Mouse (Mus musculus) hindbrain, embryonic 15.5 days (tissue): Measurements from ENCODE around the gene Hoxb1. TPM values are rescaled to one million over a fixed set of nuclear protein-coding genes. Genes with fewer than 3 reads are reported as not detected.

Experiments used
- ATAC-seq: fragments of 200-750 bp; cut with Nextera tagmentation; 2 replicates; pipeline ENCODE4 v1.8.0; 2017; ENCODE audit warnings: low read depth, moderate number of reproducible peaks, moderate TSS enrichment; ENCODE audit not compliant: low FRiP score
- H3K27ac ChIP-seq: fragments of 300-500 bp; sonication (generic); replicated peaks from 2 replicates; pipeline ENCODE4 v1.5.1; 2015; ENCODE audit warnings: mild to moderate bottlenecking, inconsistent platforms
- H3K27me3 ChIP-seq: fragments of 300-500 bp; sonication (generic); 2 replicates; pipeline ENCODE4 v1.6.1; 2015; ENCODE audit warnings: control low read depth, inconsistent platforms
- H3K36me3 ChIP-seq: fragments of 300-500 bp; sonication (generic); 2 replicates; pipeline ENCODE4 v1.6.1; 2015; ENCODE audit warnings: control low read depth, inconsistent platforms
- H3K4me1 ChIP-seq: fragments of 300-500 bp; sonication (generic); replicated peaks from 2 replicates; pipeline ENCODE4 v1.6.1; 2015; ENCODE audit warnings: control low read depth, inconsistent platforms
- H3K4me2 ChIP-seq: fragments of 300-500 bp; sonication (generic); 2 replicates; pipeline ENCODE4 v1.6.1; 2015; ENCODE audit warnings: moderate library complexity, mild to moderate bottlenecking, inconsistent platforms
- H3K4me3 ChIP-seq: fragments of 300-500 bp; sonication (generic); 2 replicates; pipeline ENCODE4 v1.5.1; 2015; ENCODE audit warnings: mild to moderate bottlenecking, inconsistent platforms
- H3K9ac ChIP-seq: fragments of 300-500 bp; sonication (generic); 2 replicates; pipeline ENCODE4 v1.6.1; 2015; ENCODE audit warnings: inconsistent platforms
- H3K9me3 ChIP-seq: fragments of 300-500 bp; sonication (generic); 2 replicates; pipeline ENCODE4 v1.6.1; 2016; ENCODE audit warnings: control low read depth, inconsistent platforms
- WGBS: fragments of 180-500 bp; shearing (Covaris S2); methylation state at CpG from one replicate; pipeline ENCODE4 v1.1.7; 2015; 5-methylcytosine and 5-hydroxymethylcytosine counted together
- polyA plus RNA-seq: library from polyadenylated mRNA; unstranded; fragments of >200 nt; fragmentation: Nextera tagmentation; extraction: Ambion mirVana; gene quantifications from 2 replicates; pipeline ENCODE4 v1.2.1, GENCODE M21; 2015

Hoxb1 gene
- polyA plus RNA-seq, 1 experiment from 2014 or later: 0.30 TPM

DNA sequence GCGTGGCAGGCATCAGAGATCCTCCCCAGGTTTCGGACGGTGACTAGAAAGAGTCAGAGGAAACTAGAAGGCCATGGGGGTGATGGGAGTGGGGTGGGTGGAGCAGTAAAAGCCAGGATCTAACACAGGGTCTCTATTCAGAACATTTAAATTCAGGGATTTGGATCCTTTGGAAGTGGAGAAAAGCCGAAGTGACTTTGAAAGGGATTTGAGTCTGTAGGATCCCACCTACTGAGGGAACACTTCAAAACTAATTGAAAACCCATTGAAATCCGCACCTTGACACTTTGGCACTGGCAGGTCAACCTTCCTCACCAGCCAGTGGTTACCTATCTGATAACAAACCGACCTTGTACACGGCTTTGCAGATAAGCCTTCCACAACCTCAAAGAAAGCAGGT, 9.3 kb downstream of the Hoxb1 start:
- H3K27me3 ChIP-seq: peaks cover 60% of the 10 kb centered on the region
- H3K9me3 ChIP-seq: no peaks in the 10 kb centered on the region
- H3K36me3 ChIP-seq: no peaks in the 10 kb centered on the region
- WGBS: 27% methylated on average over 7 of the region's 7 CpGs
- H3K4me1 ChIP-seq: no peaks in the 10 kb centered on the region
- H3K27ac ChIP-seq: no peak overlapping the region
- H3K9ac ChIP-seq: no peak overlapping the region
- H3K4me2 ChIP-seq: no peak overlapping the region
- H3K4me3 ChIP-seq: no peak overlapping the region
- ATAC-seq: no peak

DNA sequence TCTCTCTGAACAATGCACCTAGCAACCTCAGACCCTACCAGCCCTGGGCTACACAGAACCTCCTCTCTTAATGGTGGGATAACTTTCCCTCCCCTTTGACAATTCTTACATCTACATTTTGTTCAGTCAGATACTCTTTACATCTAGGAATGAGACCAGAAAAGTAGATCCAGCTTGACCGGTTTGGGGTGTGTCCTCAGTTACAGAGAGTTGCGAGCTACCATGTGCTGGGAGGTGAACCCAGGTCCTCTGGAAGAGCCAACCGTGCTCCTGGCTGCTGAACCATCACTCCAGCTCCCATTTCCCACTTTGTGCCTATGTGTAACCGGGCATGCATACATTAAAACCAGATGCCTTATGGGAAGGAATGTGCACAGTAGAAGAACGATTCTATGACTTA, 17.8 kb downstream of the Hoxb1 start:
- no peaks in the 10 kb centered on the region for H3K4me1 ChIP-seq
- H3K36me3 ChIP-seq: no peaks in the 10 kb centered on the region
- no peak for ATAC-seq
- no peak overlapping the region for H3K9ac ChIP-seq
- 85% methylated on average over 5 of the region's 5 CpGs for WGBS
- no peaks in the 10 kb centered on the region for H3K9me3 ChIP-seq
- no peak overlapping the region for H3K4me2 ChIP-seq
- peaks cover 4% of the 10 kb centered on the region; the same call in 1 of the 2 replicates for H3K27me3 ChIP-seq
- no peak overlapping the region for H3K27ac ChIP-seq
- H3K4me3 ChIP-seq: no peak overlapping the region

DNA sequence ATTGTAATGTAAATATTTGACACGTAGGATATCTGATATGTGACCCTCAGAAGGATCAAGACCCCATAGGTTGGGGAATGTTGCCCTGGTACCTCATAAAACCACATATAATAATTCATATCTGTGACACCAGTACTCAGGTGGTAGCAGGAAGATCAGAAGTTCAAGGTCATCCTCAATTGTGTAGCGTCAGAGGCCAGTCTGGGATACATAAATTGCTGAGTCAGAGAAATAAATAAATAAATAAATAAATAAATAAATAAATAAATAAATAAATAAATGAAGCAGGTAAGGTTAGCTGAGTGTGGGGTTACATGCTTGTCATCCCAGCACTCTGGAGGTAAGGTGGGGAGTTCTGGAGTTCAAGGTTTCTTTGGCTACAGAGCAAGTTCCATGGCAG, 22.1 kb downstream of the Hoxb1 start:
- no peak overlapping the region for H3K9ac ChIP-seq
- H3K4me1 ChIP-seq: 0 out of 2 replicates have a peak, but pooled peaks cover 5% of the 10 kb centered on the region
- H3K9me3 ChIP-seq: no peaks in the 10 kb centered on the region
- H3K36me3 ChIP-seq: no peaks in the 10 kb centered on the region
- H3K27ac ChIP-seq: no peak overlapping the region
- no peaks in the 10 kb centered on the region for H3K27me3 ChIP-seq
- H3K4me2 ChIP-seq: no peak overlapping the region
- 89% methylated on average over 2 of the region's 2 CpGs for WGBS
- no peak overlapping the region for H3K4me3 ChIP-seq
- no peak for ATAC-seq

DNA sequence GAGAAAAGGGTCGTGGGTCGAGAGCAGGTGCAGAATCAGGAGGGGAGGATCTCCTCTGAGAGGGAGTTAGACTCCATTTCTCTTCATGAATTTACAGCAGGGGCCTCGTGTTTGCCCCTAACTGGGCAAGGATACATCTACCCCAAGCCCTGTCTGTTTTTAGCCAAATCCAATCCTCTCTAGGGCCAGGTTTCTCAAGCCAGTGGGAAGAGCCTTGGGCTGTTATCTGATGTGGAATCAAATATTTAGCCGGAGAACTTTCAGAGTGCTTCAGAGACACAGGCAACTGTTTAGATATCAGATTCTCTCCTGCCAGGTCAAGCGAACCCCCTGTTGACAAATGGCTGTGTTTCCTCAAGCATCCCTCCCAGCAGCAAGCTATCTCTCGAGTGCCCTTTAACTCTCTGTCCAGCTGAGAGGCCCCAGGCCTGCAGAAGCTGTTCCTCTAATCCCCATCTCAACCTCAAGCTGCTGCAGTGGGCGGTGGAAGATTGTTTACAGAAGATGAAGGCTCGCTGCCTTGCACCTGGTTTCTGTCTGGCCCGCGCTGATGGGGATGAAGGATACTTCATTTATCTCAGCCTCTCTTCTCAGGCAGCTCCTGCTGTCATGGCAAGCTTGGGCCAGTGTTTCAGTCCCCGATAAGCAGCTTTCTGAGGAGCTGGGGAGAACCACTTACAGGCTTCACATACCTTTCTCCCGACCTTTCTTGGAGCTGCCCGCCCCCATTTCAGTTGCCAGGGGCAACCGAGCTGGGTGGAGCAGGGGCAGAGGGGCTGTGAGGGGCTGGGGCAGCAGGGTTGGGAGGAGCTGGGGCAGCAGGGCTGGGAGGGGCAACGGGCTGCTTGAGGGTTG, 31.4 kb downstream of the Hoxb1 start:
- Histone ChIP-seq H3K4me2 (no peak overlapping the region), H3K9ac (no peak overlapping the region), H3K27me3 (no peaks in the 10 kb centered on the region), H3K27ac (0 out of 2 replicates have a peak overlapping the region, but pooled peaks have one; percentile 42), H3K4me3 (no peak overlapping the region), H3K4me1 (peaks cover 13% of the 10 kb centered on the region), H3K36me3 (no peaks in the 10 kb centered on the region), H3K9me3 (no peaks in the 10 kb centered on the region)
- ATAC-seq: no peak
- WGBS: 15% methylated on average over 15 of the region's 15 CpGs

- no peak overlapping the region for H3K9ac ChIP-seq
- H3K27me3 ChIP-seq: no peaks in the 10 kb centered on the region
- ATAC-seq: no peak
- no peak overlapping the region for H3K4me3 ChIP-seq
- no peaks in the 10 kb centered on the region for H3K9me3 ChIP-seq
- H3K4me1 ChIP-seq: peaks cover 13% of the 10 kb centered on the region
- no peak overlapping the region for H3K27ac ChIP-seq
- WGBS: 49% methylated on average over 7 of the region's 7 CpGs
- H3K4me2 ChIP-seq: no peak overlapping the region
- no peaks in the 10 kb centered on the region for H3K36me3 ChIP-seq
Observed at GRCm38 (mm10) chr11:96397806-96398335, 32.3 kb downstream of the Hoxb1 start.

DNA sequence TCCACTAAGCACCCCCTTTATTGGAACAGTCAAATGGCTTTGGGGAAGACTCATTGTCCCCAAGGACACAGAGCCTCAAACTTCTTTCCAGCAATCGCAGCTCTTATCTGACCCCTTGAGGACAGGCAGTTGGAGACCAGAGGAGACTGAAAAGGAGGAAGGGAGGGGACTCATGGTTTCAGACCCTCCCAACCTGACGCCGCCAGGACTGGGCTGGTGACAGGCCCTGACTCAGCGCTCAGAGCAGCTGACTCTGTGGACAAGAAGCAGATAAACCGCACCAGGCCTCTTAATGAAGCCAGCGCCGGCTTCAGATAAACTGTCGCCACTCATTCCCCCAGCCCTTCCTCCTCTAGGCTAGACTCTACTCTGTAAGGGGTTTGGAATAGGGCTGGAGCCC, 34.4 kb downstream of the Hoxb1 start:
- no peaks in the 10 kb centered on the region for H3K9me3 ChIP-seq
- H3K27me3 ChIP-seq: no peaks in the 10 kb centered on the region
- H3K4me1 ChIP-seq: peaks cover 19% of the 10 kb centered on the region
- 28% methylated on average over 8 of the region's 8 CpGs for WGBS
- ATAC-seq: no peak
- no peaks in the 10 kb centered on the region for H3K36me3 ChIP-seq
- H3K4me2 ChIP-seq: no peak overlapping the region
- no peak overlapping the region for H3K4me3 ChIP-seq
- H3K9ac ChIP-seq: no peak overlapping the region
- H3K27ac ChIP-seq: no peak overlapping the region

DNA sequence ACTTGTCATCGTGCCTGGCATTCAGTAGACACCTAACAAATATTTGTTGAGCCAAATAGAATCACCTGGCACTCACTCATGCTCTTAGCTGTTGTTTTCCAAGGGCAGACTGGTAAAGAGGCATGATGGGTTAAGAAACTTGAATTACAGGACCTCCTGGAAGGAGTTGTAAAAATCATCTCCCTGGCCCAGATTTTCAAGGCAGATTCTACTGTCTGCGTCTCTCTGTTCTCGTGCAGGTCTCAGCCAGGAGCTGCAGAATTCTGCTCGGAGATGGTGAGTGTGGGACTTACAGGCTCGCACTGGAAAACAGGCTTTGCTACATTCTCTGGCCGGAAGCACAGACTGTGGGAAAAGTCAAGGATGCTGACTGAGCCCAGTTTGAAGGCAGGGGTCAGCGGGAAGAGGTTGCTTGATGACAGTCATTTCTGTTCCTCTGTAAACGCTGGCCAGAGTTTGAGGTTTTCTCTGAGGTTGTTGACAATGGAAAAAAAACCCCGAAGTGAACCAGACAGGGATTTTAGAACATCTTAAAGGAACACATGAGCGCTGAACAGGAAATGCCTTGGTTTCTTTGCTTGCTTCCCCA, 38.6 kb downstream of the Hoxb1 start:
- H3K27ac ChIP-seq: 0 out of 2 replicates have a peak overlapping the region, but pooled peaks have one; percentile 23
- H3K4me3 ChIP-seq: no peak overlapping the region
- 61% methylated on average over 10 of the region's 10 CpGs for WGBS
- H3K9me3 ChIP-seq: no peaks in the 10 kb centered on the region
- no peak overlapping the region for H3K9ac ChIP-seq
- H3K27me3 ChIP-seq: no peaks in the 10 kb centered on the region
- H3K4me1 ChIP-seq: peaks cover 22% of the 10 kb centered on the region
- no peaks in the 10 kb centered on the region for H3K36me3 ChIP-seq
- ATAC-seq: no peak
- no peak overlapping the region for H3K4me2 ChIP-seq

GRCm38 (mm10) chr11:96404831-96405230, 39.3 kb downstream of the Hoxb1 start:
- H3K27ac ChIP-seq: peak overlapping the region; percentile 29; the same call in 1 of the 2 replicates
- H3K4me3 ChIP-seq: no peak overlapping the region
- ATAC-seq: no peak
- H3K36me3 ChIP-seq: no peaks in the 10 kb centered on the region
- H3K9me3 ChIP-seq: no peaks in the 10 kb centered on the region
- no peak overlapping the region for H3K9ac ChIP-seq
- WGBS: 78% methylated on average over 7 of the region's 7 CpGs
- H3K4me1 ChIP-seq: peaks cover 22% of the 10 kb centered on the region
- H3K4me2 ChIP-seq: no peak overlapping the region
- H3K27me3 ChIP-seq: no peaks in the 10 kb centered on the region

GRCm38 (mm10) chr11:96405541-96405940, 40.0 kb downstream of the Hoxb1 start:
- no peak overlapping the region for H3K4me3 ChIP-seq
- ATAC-seq: no peak
- 0 out of 2 replicates have a peak overlapping the region, but pooled peaks have one; percentile 29 for H3K27ac ChIP-seq
- H3K9me3 ChIP-seq: no peaks in the 10 kb centered on the region
- H3K4me2 ChIP-seq: no peak overlapping the region
- H3K9ac ChIP-seq: no peak overlapping the region
- H3K4me1 ChIP-seq: peaks cover 19% of the 10 kb centered on the region
- WGBS: 45% methylated on average over 4 of the region's 4 CpGs
- H3K27me3 ChIP-seq: no peaks in the 10 kb centered on the region
- H3K36me3 ChIP-seq: no peaks in the 10 kb centered on the region

- peak; percentile 71 for ATAC-seq
- Histone ChIP-seq H3K9ac (no peak overlapping the region), H3K9me3 (no peaks in the 10 kb centered on the region), H3K4me2 (peak overlapping the region; percentile 48), H3K4me1 (peaks cover 19% of the 10 kb centered on the region), H3K36me3 (no peaks in the 10 kb centered on the region), H3K4me3 (peak overlapping the region; percentile 25), H3K27ac (0 out of 2 replicates have a peak overlapping the region, but pooled peaks have one; percentile 12), H3K27me3 (no peaks in the 10 kb centered on the region)
- WGBS: 7% methylated on average over 36 of the region's 36 CpGs
Observed at GRCm38 (mm10) chr11:96407191-96408072, 41.9 kb downstream of the Hoxb1 start.

DNA sequence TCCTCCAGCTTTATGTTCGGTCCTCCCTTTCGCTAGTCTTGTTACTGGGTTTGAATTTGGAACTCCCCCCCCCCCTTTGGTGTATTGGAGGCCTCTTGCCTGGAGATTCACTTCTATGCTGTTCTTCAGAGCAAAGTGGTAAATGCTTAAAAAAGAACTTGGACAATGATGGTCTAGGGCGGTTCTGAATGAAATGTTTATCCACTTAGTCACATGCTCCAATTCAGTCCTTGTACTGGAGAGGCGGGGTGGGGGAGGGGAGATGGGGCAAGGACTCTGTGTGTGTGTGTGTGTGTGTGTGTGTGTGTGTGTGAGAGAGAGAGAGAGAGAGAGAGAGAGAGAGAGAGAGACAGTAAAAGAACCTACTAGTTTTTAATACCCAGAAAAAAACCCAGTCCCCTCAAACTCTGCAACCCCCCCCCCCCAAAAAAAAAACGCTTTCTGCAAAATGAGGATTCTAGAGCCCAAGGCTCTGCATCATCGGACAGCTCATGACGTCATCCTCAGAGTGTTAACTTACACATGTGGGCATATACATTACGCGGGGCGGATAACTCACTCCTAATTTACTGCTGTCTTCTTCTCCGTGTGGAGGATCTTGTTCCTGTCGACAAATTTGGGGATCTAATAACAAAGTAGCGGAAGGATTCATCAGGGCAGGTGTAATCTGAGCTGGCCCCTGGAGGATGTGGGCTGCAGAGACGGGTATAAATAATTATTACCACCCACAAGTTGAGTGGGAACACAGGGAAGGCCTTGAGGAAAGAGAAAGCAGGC, 42.9 kb downstream of the Hoxb1 start:
- Histone ChIP-seq H3K4me2 (peak overlapping the region; percentile 48; the same call in 1 of the 2 replicates), H3K4me3 (no peak overlapping the region), H3K27ac (0 out of 2 replicates have a peak overlapping the region, but pooled peaks have one; percentile 12), H3K36me3 (no peaks in the 10 kb centered on the region), H3K9me3 (no peaks in the 10 kb centered on the region), H3K9ac (no peak overlapping the region), H3K4me1 (peaks cover 19% of the 10 kb centered on the region), H3K27me3 (no peaks in the 10 kb centered on the region)
- 57% methylated on average over 14 of the region's 14 CpGs for WGBS
- no peak for ATAC-seq
